Mouse (Mus musculus) liver, embryonic 13.5 days (tissue): ENCODE data around the gene Fbxl18. TPM values are rescaled to one million over a fixed set of nuclear protein-coding genes. Genes with fewer than 3 reads are reported as not detected.

Experiments used
- ATAC-seq: fragments of 200-750 bp; cut with Nextera tagmentation; 2 replicates; pipeline ENCODE4 v1.8.0; 2017; ENCODE audit warnings: low read depth, mild to moderate bottlenecking, moderate number of reproducible peaks, moderate library complexity
- DNase-seq: peaks from one replicate; pipeline ENCODE4 v3.0.0; 2022
- H3K27ac ChIP-seq: fragments of 300-500 bp; sonication (generic); 2 replicates; pipeline ENCODE4 v1.5.1; 2015; ENCODE audit warnings: moderate library complexity, mild to moderate bottlenecking, inconsistent platforms
- H3K27me3 ChIP-seq: fragments of 300-500 bp; sonication (generic); 2 replicates; pipeline ENCODE4 v1.6.1; 2015; ENCODE audit warnings: mild to moderate bottlenecking, inconsistent platforms
- H3K36me3 ChIP-seq: fragments of 300-500 bp; sonication (generic); 2 replicates; pipeline ENCODE4 v1.6.1; 2015; ENCODE audit warnings: mild to moderate bottlenecking, inconsistent platforms
- H3K4me1 ChIP-seq: fragments of 300-500 bp; sonication (generic); replicated peaks from 2 replicates; pipeline ENCODE4 v1.6.1; 2015; ENCODE audit warnings: inconsistent platforms
- H3K4me2 ChIP-seq: fragments of 300-500 bp; sonication (generic); 2 replicates; pipeline ENCODE4 v1.6.1; 2015; ENCODE audit warnings: inconsistent platforms, mild to moderate bottlenecking, moderate library complexity
- H3K4me3 ChIP-seq: fragments of 300-500 bp; sonication (generic); replicated peaks from 2 replicates; pipeline ENCODE4 v1.5.1; 2015; ENCODE audit warnings: mild to moderate bottlenecking, inconsistent platforms
- H3K9ac ChIP-seq: fragments of 300-500 bp; sonication (generic); 2 replicates; pipeline ENCODE4 v1.6.1; 2015; ENCODE audit warnings: mild to moderate bottlenecking, inconsistent platforms
- H3K9me3 ChIP-seq: fragments of 300-500 bp; sonication (generic); replicated peaks from 2 replicates; pipeline ENCODE4 v1.6.1; 2016; ENCODE audit warnings: inconsistent platforms
- WGBS: fragments of 180-500 bp; shearing (Covaris S2); methylation state at CpG from one replicate; pipeline ENCODE4 v1.1.7; 2015; ENCODE audit not compliant: insufficient replicate concordance; 5-methylcytosine and 5-hydroxymethylcytosine counted together
- polyA plus RNA-seq: library from polyadenylated mRNA; unstranded; fragments of >200 nt; fragmentation: Nextera tagmentation; extraction: Ambion mirVana; gene quantifications from 2 replicates; pipeline ENCODE4 v1.2.1, GENCODE M21; 2015

The Fbxl18 gene
- polyA plus RNA-seq, result 3.7 and 4.2 TPM in 2 replicates

GRCm38 (mm10) chr5:142894918-142895613 is at the start of gene Fbxl18:
Fbxl18 (minus strand) TSS chr5:142895421.
- Histone ChIP-seq H3K9ac (peak within 1 kb of the TSS; percentile 84), H3K4me2 (peak within 1 kb of the TSS; percentile 89), H3K36me3 (peaks cover 13% of the 10 kb centered on the region), H3K9me3 (no peaks in the 10 kb centered on the region), H3K4me1 (peaks cover 41% of the 10 kb centered on the region), H3K4me3 (peak within 1 kb of the TSS; percentile 78), H3K27ac (peak within 1 kb of the TSS; percentile 79), H3K27me3 (no peaks in the 10 kb centered on the region)
- DNase-seq (peak; percentile 88), ATAC-seq (peak; percentile 92)
- under 1% methylated on average over 40 of the region's 40 CpGs for WGBS

GRCm38 (mm10) chr5:142940393-142940792 is 45.2 kb upstream of the Fbxl18 start:
- no peaks in the 10 kb centered on the region; the same call in 1 of the 2 replicates for H3K9me3 ChIP-seq
- WGBS, result 53% methylated on average over 2 of the region's 2 CpGs
- H3K36me3 ChIP-seq, result no peaks in the 10 kb centered on the region
- H3K27me3 ChIP-seq, result no peaks in the 10 kb centered on the region
- peaks cover 29% of the 10 kb centered on the region for H3K4me1 ChIP-seq
- H3K4me3 ChIP-seq, result no peak overlapping the region
- ATAC-seq, result no peak
- H3K9ac ChIP-seq, result no peak overlapping the region
- H3K27ac ChIP-seq, result no peak overlapping the region
- no peak for DNase-seq
- H3K4me2 ChIP-seq, result no peak overlapping the region

GRCm38 (mm10) chr5:142937956-142938727 is 42.9 kb upstream of the Fbxl18 start:
- Histone ChIP-seq H3K4me2 (peak overlapping the region; percentile 50), H3K9ac (0 out of 2 replicates have a peak overlapping the region, but pooled peaks have one; percentile 12), H3K36me3 (no peaks in the 10 kb centered on the region), H3K27me3 (no peaks in the 10 kb centered on the region), H3K4me1 (peaks cover 37% of the 10 kb centered on the region), H3K27ac (peak overlapping the region; percentile 24), H3K9me3 (no peaks in the 10 kb centered on the region; the same call in 1 of the 2 replicates), H3K4me3 (0 out of 2 replicates have a peak overlapping the region, but pooled peaks have one; percentile 16)
- DNase-seq, result peak; percentile 71
- 23% methylated on average over 19 of the region's 19 CpGs for WGBS
- ATAC-seq, result peak; percentile 27; the same call in 1 of the 2 replicates

- peak overlapping the region; percentile 43 for H3K4me3 ChIP-seq
- no peaks in the 10 kb centered on the region for H3K27me3 ChIP-seq
- ATAC-seq, result peak; percentile 49
- H3K27ac ChIP-seq, result peak overlapping the region; percentile 79
- peak overlapping the region; percentile 59 for H3K9ac ChIP-seq
- no peaks in the 10 kb centered on the region for H3K36me3 ChIP-seq
- WGBS, result 2% methylated on average over 17 of the region's 17 CpGs
- no peaks in the 10 kb centered on the region; the same call in 1 of the 2 replicates for H3K9me3 ChIP-seq
- H3K4me1 ChIP-seq, result peaks cover 54% of the 10 kb centered on the region
- H3K4me2 ChIP-seq, result peak overlapping the region; percentile 68
- DNase-seq, result peak; percentile 76
Observed at GRCm38 (mm10) chr5:142936336-142936719, 41.1 kb upstream of the Fbxl18 start.

- H3K27ac ChIP-seq, result peak overlapping the region; percentile 79
- peaks cover 59% of the 10 kb centered on the region for H3K4me1 ChIP-seq
- WGBS, result 21% methylated on average over 13 of the region's 13 CpGs
- peak; percentile 67 for ATAC-seq
- H3K36me3 ChIP-seq, result no peaks in the 10 kb centered on the region
- H3K9me3 ChIP-seq, result no peaks in the 10 kb centered on the region; the same call in 1 of the 2 replicates
- no peaks in the 10 kb centered on the region for H3K27me3 ChIP-seq
- H3K4me2 ChIP-seq, result peak overlapping the region; percentile 68
- peak overlapping the region; percentile 43 for H3K4me3 ChIP-seq
- peak; percentile 79 for DNase-seq
- peak overlapping the region; percentile 59 for H3K9ac ChIP-seq
Observed at GRCm38 (mm10) chr5:142935642-142936335, 40.6 kb upstream of the Fbxl18 start.

- Histone ChIP-seq H3K4me3 (no peak overlapping the region), H3K27me3 (no peaks in the 10 kb centered on the region), H3K9ac (peak overlapping the region; percentile 69), H3K4me1 (peaks cover 73% of the 10 kb centered on the region), H3K36me3 (no peaks in the 10 kb centered on the region), H3K27ac (peak overlapping the region; percentile 84), H3K4me2 (peak overlapping the region; percentile 62), H3K9me3 (no peaks in the 10 kb centered on the region)
- no peak for DNase-seq
- WGBS, result 68% methylated on average over 8 of the region's 8 CpGs
- ATAC-seq, result no peak
Observed at GRCm38 (mm10) chr5:142932731-142933130, 37.5 kb upstream of the Fbxl18 start.

GRCm38 (mm10) chr5:142932084-142932685 is 37.0 kb upstream of the Fbxl18 start:
- peak overlapping the region; percentile 84 for H3K27ac ChIP-seq
- no peaks in the 10 kb centered on the region for H3K9me3 ChIP-seq
- H3K36me3 ChIP-seq, result no peaks in the 10 kb centered on the region
- peak overlapping the region; percentile 69 for H3K9ac ChIP-seq
- peak overlapping the region; percentile 38 for H3K4me3 ChIP-seq
- peak overlapping the region; percentile 62 for H3K4me2 ChIP-seq
- peaks cover 77% of the 10 kb centered on the region for H3K4me1 ChIP-seq
- DNase-seq (peak; percentile 77), ATAC-seq (peak; percentile 64)
- WGBS, result 7% methylated on average over 9 of the region's 9 CpGs
- no peaks in the 10 kb centered on the region for H3K27me3 ChIP-seq

- Histone ChIP-seq H3K4me2 (peak overlapping the region; percentile 62), H3K9ac (peak overlapping the region; percentile 69), H3K4me3 (peak overlapping the region; percentile 38; the same call in 1 of the 2 replicates), H3K36me3 (no peaks in the 10 kb centered on the region), H3K27ac (peak overlapping the region; percentile 84), H3K9me3 (no peaks in the 10 kb centered on the region), H3K4me1 (peaks cover 77% of the 10 kb centered on the region), H3K27me3 (no peaks in the 10 kb centered on the region)
- DNase-seq, result no peak
- 80% methylated on average over 9 of the region's 9 CpGs for WGBS
- ATAC-seq, result no peak
Observed at GRCm38 (mm10) chr5:142931241-142931745, 36.1 kb upstream of the Fbxl18 start.

GRCm38 (mm10) chr5:142929400-142929752 is 34.2 kb upstream of the Fbxl18 start:
- H3K9ac ChIP-seq, result peak overlapping the region; percentile 82
- no peak for ATAC-seq
- 13% methylated on average over 4 of the region's 4 CpGs for WGBS

GRCm38 (mm10) chr5:142928749-142929399 is 33.7 kb upstream of the Fbxl18 start:
- peak; percentile 59 for DNase-seq
- Histone ChIP-seq H3K27me3 (no peaks in the 10 kb centered on the region), H3K27ac (peak overlapping the region; percentile 86), H3K4me2 (peak overlapping the region; percentile 74), H3K9ac (peak overlapping the region; percentile 82), H3K4me3 (peak overlapping the region; percentile 64), H3K9me3 (no peaks in the 10 kb centered on the region), H3K4me1 (peaks cover 89% of the 10 kb centered on the region), H3K36me3 (no peaks in the 10 kb centered on the region)
- WGBS, result 4% methylated on average over 35 of the region's 35 CpGs
- peak; percentile 10 for ATAC-seq

More at GRCm38 (mm10) chr5:142929400-142929752, 34.2 kb upstream of the Fbxl18 start:
- no peak for DNase-seq
- H3K4me3 ChIP-seq, result peak overlapping the region; percentile 64
- H3K9me3 ChIP-seq, result no peaks in the 10 kb centered on the region
- H3K4me2 ChIP-seq, result peak overlapping the region; percentile 74
- peak overlapping the region; percentile 86 for H3K27ac ChIP-seq
- no peaks in the 10 kb centered on the region for H3K27me3 ChIP-seq
- H3K36me3 ChIP-seq, result no peaks in the 10 kb centered on the region
- H3K4me1 ChIP-seq, result peaks cover 84% of the 10 kb centered on the region
